Mouse (Mus musculus) testis, adult 2 months (tissue): ENCODE results near the gene Sel1l3. TPM values are rescaled to one million over a fixed set of nuclear protein-coding genes. Genes with fewer than 3 reads are reported as not detected.

Experiments
- H3K27ac ChIP-seq: fragments of 200-500 bp; 2 replicates; pipeline ENCODE4 v1.5.1; 2012; ENCODE audit warnings: low read depth, low read length; ENCODE audit not compliant: control insufficient read depth, insufficient read depth
- H3K27me3 ChIP-seq: fragments of 200-500 bp; 2 replicates; pipeline ENCODE4 v1.6.1; 2012; ENCODE audit warnings: mild to moderate bottlenecking, low read length, moderate library complexity; ENCODE audit not compliant: control insufficient read depth, insufficient read depth
- H3K36me3 ChIP-seq: fragments of 200-500 bp; 2 replicates; pipeline ENCODE4 v1.6.1; 2012; ENCODE audit warnings: mild to moderate bottlenecking, low read length; ENCODE audit not compliant: control insufficient read depth, insufficient read depth
- H3K4me1 ChIP-seq: fragments of 200-500 bp; 2 replicates; pipeline ENCODE4 v1.6.1; 2012; ENCODE audit warnings: low read length; ENCODE audit not compliant: control insufficient read depth, insufficient read depth
- H3K4me3 ChIP-seq: fragments of 200-500 bp; 2 replicates; pipeline ENCODE4 v1.5.1; 2012; ENCODE audit warnings: low read depth, mild to moderate bottlenecking, low read length, moderate library complexity, mixed read lengths; ENCODE audit not compliant: control insufficient read depth
- CTCF ChIP-seq: fragments of 200-500 bp; IDR thresholded peaks from 2 replicates; pipeline ENCODE4 v1.5.1; 2012; ENCODE audit warnings: low read depth, mild to moderate bottlenecking, inconsistent platforms, low read length, moderate library complexity; ENCODE audit not compliant: control insufficient read depth, insufficient read depth, insufficient replicate concordance
- POLR2A ChIP-seq: fragments of 200-500 bp; IDR thresholded peaks from 2 replicates; pipeline ENCODE4 v1.6.1; 2012; ENCODE audit warnings: low read depth, mild to moderate bottlenecking, inconsistent platforms, low read length, moderate library complexity; ENCODE audit not compliant: control insufficient read depth
- polyA plus RNA-seq: library from polyadenylated mRNA; depleted of rRNA; stranded (reverse); fragments of >200 nt; gene quantifications from 2 replicates; pipeline ENCODE4 v1.2.3, GENCODE M21; 2012

Sel1l3 gene
- polyA plus RNA-seq, 1 experiment = 0.64 TPM

- H3K4me3 ChIP-seq = no peak overlapping the region
- no peaks in the 10 kb centered on the region for H3K4me1 ChIP-seq
- H3K36me3 ChIP-seq = no peaks in the 10 kb centered on the region
- no peak overlapping the region for H3K27ac ChIP-seq
- H3K27me3 ChIP-seq = no peaks in the 10 kb centered on the region
- TF ChIP-seq CTCF (no peak), POLR2A (no peak)
Measured at GRCm38 (mm10) chr5:53238761-53239160, 25.0 kb upstream of the Sel1l3 start.

DNA sequence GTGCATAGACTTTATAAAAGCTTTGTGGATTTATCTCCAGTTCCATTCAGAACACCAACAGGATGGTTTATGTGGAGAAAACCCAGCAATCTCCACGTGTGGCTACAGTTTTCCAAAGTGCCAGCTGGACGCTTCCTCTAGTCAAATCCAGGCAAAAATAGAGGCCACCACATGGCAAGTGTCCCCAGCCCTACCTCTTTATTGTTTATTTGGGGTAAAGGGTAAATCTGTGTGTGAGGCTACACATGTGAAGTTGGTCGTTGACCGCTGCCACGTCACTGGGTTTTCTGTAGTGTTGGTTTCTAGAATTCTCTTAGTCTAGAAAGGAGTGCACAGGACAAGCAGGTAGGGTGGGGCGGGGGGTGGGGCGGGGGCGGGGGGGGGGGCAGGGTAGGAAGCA lies 23.0 kb upstream of the Sel1l3 start:
- Histone ChIP-seq H3K27me3 (no peaks in the 10 kb centered on the region), H3K27ac (no peak overlapping the region), H3K4me1 (no peaks in the 10 kb centered on the region), H3K4me3 (no peak overlapping the region), H3K36me3 (no peaks in the 10 kb centered on the region)
- TF ChIP-seq CTCF = no peak
- no peak for TF ChIP-seq POLR2A

DNA sequence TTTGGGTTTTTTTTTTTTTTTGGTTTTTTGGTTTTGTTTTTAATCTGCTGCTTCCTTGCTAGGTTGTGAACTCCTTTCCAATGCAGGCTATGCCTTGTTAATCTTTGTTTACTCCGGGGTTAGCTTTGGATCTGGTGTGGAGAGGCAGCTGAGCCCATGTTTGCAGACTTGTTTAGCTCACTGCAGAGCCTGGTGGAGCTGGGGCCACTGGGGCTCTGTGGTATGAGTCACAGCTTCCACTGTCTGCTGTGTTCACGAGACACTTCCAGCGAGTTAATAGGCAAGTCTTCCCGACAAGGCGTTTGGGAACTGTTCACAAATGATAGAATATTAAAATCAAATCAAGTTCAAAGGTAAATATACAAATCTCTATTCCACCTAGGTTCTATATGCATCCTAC lies 22.4 kb upstream of the Sel1l3 start:
- Histone ChIP-seq H3K36me3 (no peaks in the 10 kb centered on the region), H3K27me3 (no peaks in the 10 kb centered on the region), H3K4me3 (no peak overlapping the region), H3K27ac (no peak overlapping the region), H3K4me1 (no peaks in the 10 kb centered on the region)
- TF ChIP-seq POLR2A = no peak
- no peak for TF ChIP-seq CTCF

GRCm38 (mm10) chr5:53235551-53235950 lies 21.8 kb upstream of the Sel1l3 start:
- H3K4me1 ChIP-seq = no peaks in the 10 kb centered on the region
- no peak overlapping the region for H3K27ac ChIP-seq
- no peak for TF ChIP-seq POLR2A
- no peak for TF ChIP-seq CTCF
- H3K27me3 ChIP-seq = no peaks in the 10 kb centered on the region
- no peak overlapping the region for H3K4me3 ChIP-seq
- H3K36me3 ChIP-seq = no peaks in the 10 kb centered on the region

- Histone ChIP-seq H3K4me3 (no peak overlapping the region), H3K27me3 (no peaks in the 10 kb centered on the region), H3K36me3 (no peaks in the 10 kb centered on the region), H3K4me1 (no peaks in the 10 kb centered on the region), H3K27ac (no peak overlapping the region)
- TF ChIP-seq POLR2A (no peak), CTCF (no peak)
Measured at GRCm38 (mm10) chr5:53230560-53230959, 16.8 kb upstream of the Sel1l3 start.

DNA sequence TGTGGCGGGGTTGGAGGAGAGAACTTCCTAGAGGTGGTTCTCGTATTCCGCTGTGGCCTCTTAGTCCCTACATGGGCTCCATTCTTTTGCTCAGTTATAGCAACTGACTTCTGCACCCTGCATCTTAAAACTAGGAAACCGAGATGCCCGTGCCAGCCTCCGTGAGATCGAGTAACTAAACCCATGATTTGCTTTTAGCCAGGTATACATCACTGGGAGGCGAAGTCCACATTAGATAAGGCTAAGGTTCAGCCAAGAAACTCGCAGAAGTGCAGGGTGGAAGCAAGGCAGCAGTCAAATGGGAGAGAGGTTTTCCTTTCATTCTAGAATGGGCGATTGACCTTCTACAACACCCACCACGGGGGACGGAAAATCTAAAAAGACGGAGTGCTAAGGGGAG lies 11.7 kb upstream of the Sel1l3 start:
- TF ChIP-seq POLR2A = no peak
- TF ChIP-seq CTCF = no peak
- no peaks in the 10 kb centered on the region for H3K4me1 ChIP-seq
- no peak overlapping the region for H3K4me3 ChIP-seq
- no peaks in the 10 kb centered on the region for H3K36me3 ChIP-seq
- no peak overlapping the region for H3K27ac ChIP-seq
- no peaks in the 10 kb centered on the region for H3K27me3 ChIP-seq

DNA sequence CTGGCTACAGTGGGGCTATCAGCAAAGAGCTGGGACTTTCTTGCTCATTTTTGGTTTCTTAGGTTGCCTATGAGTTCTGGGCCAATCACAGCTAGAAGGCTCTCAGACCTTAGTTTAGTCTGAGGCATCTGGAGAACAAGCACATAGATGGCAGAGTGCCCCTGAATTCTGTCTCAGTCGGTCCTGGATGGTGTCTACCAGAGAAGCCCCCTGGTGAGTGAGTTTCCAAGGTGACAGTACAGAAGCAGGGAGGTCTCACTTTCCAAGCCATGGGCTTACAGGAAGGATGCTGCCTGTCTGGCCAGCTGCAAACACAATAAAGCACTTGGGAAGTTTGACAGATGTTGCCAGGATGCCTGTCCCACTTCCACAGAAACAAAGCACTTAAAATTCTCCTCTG lies 1.1 kb upstream of the Sel1l3 start:
- Histone ChIP-seq H3K27me3 (no peaks in the 10 kb centered on the region), H3K27ac (no peak overlapping the region), H3K4me1 (peaks cover 5% of the 10 kb centered on the region; the same call in 1 of the 2 replicates), H3K4me3 (no peak overlapping the region), H3K36me3 (no peaks in the 10 kb centered on the region)
- no peak for TF ChIP-seq POLR2A

- Histone ChIP-seq H3K27ac (no peak overlapping the region), H3K4me1 (peaks cover 5% of the 10 kb centered on the region; the same call in 1 of the 2 replicates), H3K4me3 (no peak overlapping the region), H3K36me3 (no peaks in the 10 kb centered on the region), H3K27me3 (no peaks in the 10 kb centered on the region)
- TF ChIP-seq POLR2A (no peak), CTCF (no peak)
Measured at GRCm38 (mm10) chr5:53214362-53214761, 635 bp upstream of the Sel1l3 start.
